Mouse (Mus musculus) cerebellum, adult 11 months (tissue): Measurements from ENCODE around the gene Exoc3l2.
"Not testable (repeated sequence)": the region's sequence is repeated elsewhere in the genome, so short reads cannot be mapped to it uniquely, and the experiment has no call there.

Experiments used
- DNase-seq: peaks from one replicate; pipeline ENCODE4 v3.0.0; 2022

Exoc3l2 gene

GRCm38 (mm10) chr7:19494751-19495474 is 31.8 kb downstream of the Exoc3l2 start:
- no peak for DNase-seq

- no peak for DNase-seq
These were observed 32.5 kb downstream of the Exoc3l2 start for GRCm38 (mm10) chr7:19495521-19496213.

GRCm38 (mm10) chr7:19496214-19496555 is 33.1 kb downstream of the Exoc3l2 start:
- no peak for DNase-seq

GRCm38 (mm10) chr7:19498326-19498725 is 35.2 kb downstream of the Exoc3l2 start:
- DNase-seq, result no peak

GRCm38 (mm10) chr7:19500420-19501363 is 37.6 kb downstream of the Exoc3l2 start:
- DNase-seq, result no peak

- no peak for DNase-seq
These were observed 38.5 kb downstream of the Exoc3l2 start for GRCm38 (mm10) chr7:19501658-19502057.

GRCm38 (mm10) chr7:19503481-19504068 is 40.4 kb downstream of the Exoc3l2 start:
- peak; percentile 53 for DNase-seq

GRCm38 (mm10) chr7:19506326-19506725 is 43.2 kb downstream of the Exoc3l2 start:
- DNase-seq, result no peak

- peak; percentile 45 for DNase-seq
These were observed 44.0 kb downstream of the Exoc3l2 start for GRCm38 (mm10) chr7:19506969-19507611.

- no peak for DNase-seq
These were observed 44.5 kb downstream of the Exoc3l2 start for GRCm38 (mm10) chr7:19507612-19507981.

GRCm38 (mm10) chr7:19508150-19508923 is 45.2 kb downstream of the Exoc3l2 start, which contains the start of the genes Bloc1s3 and Trappc6a:
Gene Bloc1s3, minus strand, starts transcription at chr7:19508367.
Gene Trappc6a, plus strand, starts transcription at chr7:19508395.
- peak; percentile 88 for DNase-seq

- DNase-seq, result no peak
These were observed 45.9 kb downstream of the Exoc3l2 start for GRCm38 (mm10) chr7:19508924-19509568.

- no peak for DNase-seq
These were observed 46.7 kb downstream of the Exoc3l2 start for GRCm38 (mm10) chr7:19509786-19510185.

- not testable (repeated sequence) for DNase-seq
These were observed 48.8 kb downstream of the Exoc3l2 start for GRCm38 (mm10) chr7:19511934-19512333.

GRCm38 (mm10) chr7:19512353-19512752 is 49.2 kb downstream of the Exoc3l2 start:
- DNase-seq, result no peak

GRCm38 (mm10) chr7:19517652-19518365 is 54.7 kb downstream of the Exoc3l2 start, which contains the start of gene Nkpd1:
Gene Nkpd1, plus strand, starts transcription at chr7:19517838.
- DNase-seq, result no peak

GRCm38 (mm10) chr7:19520032-19520431 is 56.9 kb downstream of the Exoc3l2 start:
- no peak for DNase-seq

GRCm38 (mm10) chr7:19523017-19523756 is 60.1 kb downstream of the Exoc3l2 start:
- no peak for DNase-seq

GRCm38 (mm10) chr7:19523757-19524419 is 60.8 kb downstream of the Exoc3l2 start:
- no peak for DNase-seq
